ENCODE assay signal across 26 mouse cellular contexts in the genomic region with DNA sequence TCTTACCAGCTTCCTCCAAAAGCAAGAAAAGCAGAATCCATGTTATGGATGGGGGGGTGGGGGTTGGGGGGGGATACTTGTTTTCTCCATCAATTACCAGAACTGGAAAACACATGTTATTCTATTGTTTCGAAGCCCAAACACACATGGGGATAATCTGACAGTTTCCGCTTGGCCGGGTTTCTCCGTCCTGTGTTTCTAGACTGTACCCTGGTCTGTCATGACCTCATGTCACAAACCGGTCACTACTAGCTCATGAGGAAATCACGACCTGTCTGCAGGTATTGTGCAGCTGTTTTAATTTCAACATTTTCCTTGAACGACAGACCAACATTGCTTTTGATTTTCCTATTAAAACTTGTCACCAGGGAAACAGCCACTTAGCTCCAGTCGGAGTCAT. TPM values are rescaled to one million over a fixed set of nuclear protein-coding genes. Genes with fewer than 3 reads are reported as not detected.
DNase-seq lines count a peak whose midpoint lies in the region; ATAC-seq and TF ChIP-seq lines count a peak whose summit lies in the region.
"Had no signal": no experiment of that assay in that cellular context is flagged by ENCODE, and none has a peak within 500 bp of the region (broad histone marks: within the 10 kb centered on the region; RNA-seq: fewer than 3 reads in every experiment).

No protein-coding gene starts in this region.

- peaks cover 32% of the 10 kb centered on the region for H3K4me1 ChIP-seq in kidney, embryonic 16.5 days (ENCODE audit: insufficient read depth, low read length)
- peaks cover 14% of the 10 kb centered on the region; the same call in 1 of the 2 replicates for H3K4me1 ChIP-seq in lung, postnatal 0 days (ENCODE audit: insufficient read depth, low read depth, low read length)

- no peaks in the 10 kb centered on the region for H3K27me3 ChIP-seq in kidney, embryonic 16.5 days (ENCODE audit: insufficient read depth, low read length)
- no peaks in the 10 kb centered on the region for H3K27me3 ChIP-seq in lung, postnatal 0 days (replicated peaks; ENCODE audit: insufficient read depth, low read length)
- H3K27me3 ChIP-seq: embryonic facial prominence, embryonic 13.5 days; forebrain, embryonic 15.5 days; hindbrain, embryonic 15.5 days; limb, embryonic 15.5 days; Patski had no signal

- TF ChIP-seq EP300 in lung, postnatal 0 days (IDR thresholded peaks at IDR 0.05) = no peak

- peak; percentile 95 for DNase-seq in heart, adult 11 months
- DNase-seq in heart, postnatal 10 days = no peak
- DNase-seq in kidney, postnatal 4 days = no peak
- peak; percentile 48 for DNase-seq in lung, postnatal 0 days (ENCODE audit: low spot score)
- no peak for DNase-seq in lung, postnatal 4 days
- no peak for DNase-seq in embryo, embryonic 10 days (ENCODE audit: low spot score)
- DNase-seq: adrenal gland, postnatal 10 days; cerebellum, adult 8-10 months; cerebellum, postnatal 36 days; kidney, adult 8-10 months; layer of hippocampus, postnatal 36 days; lung, adult 18-20 months; lung, postnatal 14 days had no signal

- peak overlapping the region; percentile 35; the same call in 1 of the 2 replicates for H3K27ac ChIP-seq in kidney, embryonic 16.5 days (ENCODE audit: low read length)
- no peak overlapping the region for H3K27ac ChIP-seq in lung, postnatal 0 days (ENCODE audit: low read length)
- H3K27ac ChIP-seq: embryonic facial prominence, embryonic 13.5 days; forebrain, embryonic 10.5 days; forebrain, embryonic 15.5 days; hindbrain, embryonic 10.5 days; hindbrain, embryonic 15.5 days; limb, embryonic 10.5 days; limb, embryonic 15.5 days had no signal

- intact Hi-C loops in heart, postnatal 10 days (cut with DNase I) = loop anchor here (2.0 kb wide), 1 partner anchor 58 kb away; a partner anchor contains a TSS

- no peaks in the 10 kb centered on the region; the same call in 1 of the 2 replicates for H3K36me3 ChIP-seq in kidney, embryonic 16.5 days (ENCODE audit: insufficient read depth, low read length)
- no peaks in the 10 kb centered on the region for H3K36me3 ChIP-seq in lung, postnatal 0 days (ENCODE audit: insufficient read depth, low read length)
- H3K36me3 ChIP-seq: forebrain, embryonic 15.5 days; hindbrain, embryonic 15.5 days; limb, embryonic 15.5 days had no signal

- no peak overlapping the region for H3K9ac ChIP-seq in kidney, embryonic 16.5 days (replicated peaks; ENCODE audit: low read length)
- H3K9ac ChIP-seq in lung, postnatal 0 days (replicated peaks; ENCODE audit: low read depth) = no peak overlapping the region
- H3K9ac ChIP-seq: embryonic facial prominence, embryonic 13.5 days; forebrain, embryonic 15.5 days; hindbrain, embryonic 15.5 days; limb, embryonic 15.5 days had no signal

- H3K4me3 ChIP-seq in kidney, embryonic 16.5 days (ENCODE audit: low read length) = no peak overlapping the region
- H3K4me3 ChIP-seq in lung, postnatal 0 days (ENCODE audit: low read depth, low read length) = no peak overlapping the region
- H3K4me3 ChIP-seq: embryonic facial prominence, embryonic 13.5 days; forebrain, embryonic 10.5 days; forebrain, embryonic 15.5 days; hindbrain, embryonic 10.5 days; hindbrain, embryonic 15.5 days; limb, embryonic 10.5 days; limb, embryonic 15.5 days had no signal

- no peak for TF ChIP-seq CTCF in lung, postnatal 0 days (IDR thresholded peaks at IDR 0.05)

- ATAC-seq in kidney, embryonic 16.5 days (ENCODE audit: low FRiP score, low TSS enrichment) = no peak
- no peak for ATAC-seq in lung, postnatal 0 days
- ATAC-seq: forebrain, embryonic 15.5 days; midbrain, embryonic 16.5 days; Patski had no signal

- H3K9me3 ChIP-seq in kidney, embryonic 16.5 days (ENCODE audit: low read length) = no peaks in the 10 kb centered on the region
- no peaks in the 10 kb centered on the region for H3K9me3 ChIP-seq in lung, postnatal 0 days (ENCODE audit: low read length)
- H3K9me3 ChIP-seq: embryonic facial prominence, embryonic 13.5 days; forebrain, embryonic 10.5 days; forebrain, embryonic 15.5 days; hindbrain, embryonic 10.5 days; hindbrain, embryonic 15.5 days; limb, embryonic 10.5 days; limb, embryonic 15.5 days had no signal

- 48% methylated on average over 8 of the region's 8 CpGs for WGBS in kidney, embryonic 16.5 days
- 64% methylated on average over 8 of the region's 8 CpGs for WGBS in lung, postnatal 0 days

- H3K4me2 ChIP-seq in kidney, embryonic 16.5 days (replicated peaks; ENCODE audit: low read depth, low read length) = no peak overlapping the region
- H3K4me2 ChIP-seq in lung, postnatal 0 days (replicated peaks; ENCODE audit: low read depth, low read length) = no peak overlapping the region
- H3K4me2 ChIP-seq: embryonic facial prominence, embryonic 13.5 days; forebrain, embryonic 15.5 days; heart, embryonic 11.5 days; hindbrain, embryonic 15.5 days; limb, embryonic 15.5 days; midbrain, embryonic 11.5 days had no signal

RNA-seq across cellular contexts. Expression of a gene that starts 58.7 kb away (rescaled TPM):
- total RNA-seq in heart, postnatal 10 days (2021) = 10 to 100 TPM; 16.0 to 20.2 TPM
- 65.1 and 69.7 TPM in 2 replicates for polyA plus RNA-seq in kidney, embryonic 16.5 days (2015; fragmentation: Nextera tagmentation; extraction: Ambion mirVana)
- polyA plus RNA-seq in lung, postnatal 0 days (2015; fragmentation: Nextera tagmentation; extraction: Ambion mirVana) = 27.6 and 40.2 TPM in 2 replicates
- total RNA-seq: MEL had no signal

Comparison
In these comparisons a context has a peak if more than half of its experiments do, and no peak if none do; other contexts are left out.
1. DNase-seq: peak in heart, adult 11 months (single experiment) and lung, postnatal 0 days (single experiment); none in heart, postnatal 10 days (0 of 2), kidney, postnatal 4 days (0 of 2), lung, postnatal 4 days (0 of 2) and embryo, embryonic 10 days (single experiment).